Mouse (Mus musculus): Measurements from ENCODE around the gene Lmx1a. TPM values are rescaled to one million over a fixed set of nuclear protein-coding genes. Genes with fewer than 3 reads are reported as not detected.

Gene Lmx1a
- polyA plus RNA-seq, 1 experiment from 2014 or later, result 0.85 TPM

DNA sequence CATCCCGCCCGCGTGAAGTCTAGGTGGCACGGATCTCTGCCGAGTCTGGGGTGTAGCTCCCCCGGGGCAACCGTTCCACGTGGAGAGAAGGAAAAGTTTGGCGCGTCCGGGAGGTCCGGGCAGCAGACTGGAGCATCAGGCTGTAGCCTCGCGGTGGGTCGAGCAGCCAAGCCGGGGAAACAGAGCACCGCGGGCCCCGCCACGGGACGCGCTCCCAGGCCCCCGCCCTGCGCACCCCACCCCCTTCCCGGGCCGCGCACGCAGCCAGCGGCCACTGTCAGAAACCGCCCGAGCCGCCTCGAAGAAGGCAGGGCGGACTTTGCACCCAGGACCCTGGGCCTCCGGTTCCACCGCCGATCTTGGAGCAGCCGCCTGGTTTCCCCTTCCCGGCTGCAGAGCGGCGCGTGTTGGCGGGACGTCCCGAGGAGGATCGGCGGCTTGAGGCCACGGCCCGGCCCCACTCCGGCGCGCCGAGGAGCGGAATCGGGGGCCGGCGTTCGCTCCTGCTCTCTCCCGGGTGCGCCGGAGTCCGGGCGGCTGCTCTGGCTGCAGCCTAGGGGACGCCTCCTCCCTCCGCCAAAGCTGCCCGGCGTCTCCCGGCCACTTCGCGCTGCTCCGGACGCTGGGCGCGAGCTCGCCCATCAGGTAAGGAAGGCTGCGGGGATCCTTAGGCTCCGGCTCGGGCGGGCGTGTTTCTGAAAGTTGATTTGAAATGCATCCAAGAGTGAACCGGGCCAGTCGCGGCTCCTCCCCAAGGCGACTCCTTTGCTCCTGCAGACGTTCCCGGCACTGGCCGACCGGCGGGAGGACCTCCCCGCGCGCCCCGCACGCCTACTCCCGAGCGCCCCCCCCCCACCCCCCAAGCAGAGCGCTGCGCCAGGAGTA, 448 bp upstream of the Lmx1a start:
- under 1% methylated on average over 88 of the region's 98 CpGs for WGBS
- H3K9ac ChIP-seq, result peak overlapping the region; percentile 56
- H3K36me3 ChIP-seq, result no peaks in the 10 kb centered on the region
- ATAC-seq (ENCODE audit: low read depth), result peak; percentile 50
- H3K4me3 ChIP-seq, result peak overlapping the region; percentile 41
- peaks cover 84% of the 10 kb centered on the region for H3K27me3 ChIP-seq
- peak overlapping the region; percentile 69 for H3K4me2 ChIP-seq
- H3K9me3 ChIP-seq, result peaks cover 7% of the 10 kb centered on the region
- peaks cover 24% of the 10 kb centered on the region for H3K4me1 ChIP-seq (replicated peaks)
- no peak overlapping the region for H3K27ac ChIP-seq (replicated peaks)

- under 1% methylated on average over 36 of the region's 36 CpGs for WGBS
- ATAC-seq (ENCODE audit: low read depth), result peak; percentile 70
- H3K4me2 ChIP-seq, result peak overlapping the region; percentile 69
Measured at GRCm38 (mm10) chr1:167689262-167690137, 463 bp downstream of the Lmx1a start.

GRCm38 (mm10) chr1:167690138-167690710, 1.2 kb downstream of the Lmx1a start:
- 2% methylated on average over 17 of the region's 17 CpGs for WGBS
- Histone ChIP-seq H3K4me3 (no peak overlapping the region), H3K27ac (replicated peaks) (no peak overlapping the region), H3K9me3 (no peaks in the 10 kb centered on the region), H3K4me1 (replicated peaks) (peaks cover 24% of the 10 kb centered on the region), H3K9ac (no peak overlapping the region), H3K27me3 (peaks cover 95% of the 10 kb centered on the region), H3K4me2 (no peak overlapping the region), H3K36me3 (no peaks in the 10 kb centered on the region)
- ATAC-seq (ENCODE audit: low read depth), result no peak

More at GRCm38 (mm10) chr1:167689262-167690137, 463 bp downstream of the Lmx1a start:
- Histone ChIP-seq H3K27ac (replicated peaks) (no peak overlapping the region), H3K4me3 (peak overlapping the region; percentile 41), H3K9me3 (peaks cover 4% of the 10 kb centered on the region), H3K4me1 (replicated peaks) (peaks cover 24% of the 10 kb centered on the region), H3K9ac (peak overlapping the region; percentile 56; the same call in 1 of the 2 replicates), H3K36me3 (no peaks in the 10 kb centered on the region), H3K27me3 (peaks cover 92% of the 10 kb centered on the region)

- WGBS, result 2% methylated on average over 21 of the region's 21 CpGs
- ATAC-seq (ENCODE audit: low read depth), result no peak
- peaks cover 24% of the 10 kb centered on the region for H3K4me1 ChIP-seq (replicated peaks)
- H3K27ac ChIP-seq (replicated peaks), result no peak overlapping the region
- H3K4me2 ChIP-seq, result no peak overlapping the region
- no peak overlapping the region for H3K9ac ChIP-seq
- peaks cover 98% of the 10 kb centered on the region for H3K27me3 ChIP-seq
- no peak overlapping the region for H3K4me3 ChIP-seq
- H3K36me3 ChIP-seq, result no peaks in the 10 kb centered on the region
- H3K9me3 ChIP-seq, result no peaks in the 10 kb centered on the region
Measured at GRCm38 (mm10) chr1:167690716-167691550, 1.9 kb downstream of the Lmx1a start.

- Histone ChIP-seq H3K4me1 (replicated peaks) (peaks cover 24% of the 10 kb centered on the region), H3K27ac (replicated peaks) (no peak overlapping the region), H3K4me3 (no peak overlapping the region), H3K36me3 (no peaks in the 10 kb centered on the region), H3K9ac (no peak overlapping the region; the same call in 1 of the 2 replicates), H3K27me3 (peaks cover 98% of the 10 kb centered on the region), H3K9me3 (no peaks in the 10 kb centered on the region), H3K4me2 (peak overlapping the region; percentile 1)
- 1% methylated on average over 44 of the region's 44 CpGs for WGBS
- ATAC-seq (ENCODE audit: low read depth), result no peak
Measured at GRCm38 (mm10) chr1:167691911-167692682, 3.1 kb downstream of the Lmx1a start.

- no peaks in the 10 kb centered on the region for H3K36me3 ChIP-seq
- no peak overlapping the region for H3K4me3 ChIP-seq
- H3K27ac ChIP-seq (replicated peaks), result no peak overlapping the region
- 1% methylated on average over 7 of the region's 7 CpGs for WGBS
- peaks cover 24% of the 10 kb centered on the region for H3K4me1 ChIP-seq (replicated peaks)
- peaks cover 93% of the 10 kb centered on the region for H3K27me3 ChIP-seq
- no peak overlapping the region for H3K9ac ChIP-seq
- no peak overlapping the region for H3K4me2 ChIP-seq
- ATAC-seq (ENCODE audit: low read depth), result no peak
- no peaks in the 10 kb centered on the region for H3K9me3 ChIP-seq
Measured at GRCm38 (mm10) chr1:167692683-167693045, 3.6 kb downstream of the Lmx1a start.

- H3K4me2 ChIP-seq, result no peak overlapping the region
- no peak for ATAC-seq (ENCODE audit: low read depth)
- H3K27ac ChIP-seq (replicated peaks), result no peak overlapping the region
- 2% methylated on average over 9 of the region's 9 CpGs for WGBS
- no peak overlapping the region for H3K4me3 ChIP-seq
- peaks cover 93% of the 10 kb centered on the region for H3K27me3 ChIP-seq
- H3K9ac ChIP-seq, result no peak overlapping the region
- no peaks in the 10 kb centered on the region for H3K9me3 ChIP-seq
- no peaks in the 10 kb centered on the region for H3K36me3 ChIP-seq
- peaks cover 18% of the 10 kb centered on the region for H3K4me1 ChIP-seq (replicated peaks)
Measured at GRCm38 (mm10) chr1:167693499-167694240, 4.6 kb downstream of the Lmx1a start.

DNA sequence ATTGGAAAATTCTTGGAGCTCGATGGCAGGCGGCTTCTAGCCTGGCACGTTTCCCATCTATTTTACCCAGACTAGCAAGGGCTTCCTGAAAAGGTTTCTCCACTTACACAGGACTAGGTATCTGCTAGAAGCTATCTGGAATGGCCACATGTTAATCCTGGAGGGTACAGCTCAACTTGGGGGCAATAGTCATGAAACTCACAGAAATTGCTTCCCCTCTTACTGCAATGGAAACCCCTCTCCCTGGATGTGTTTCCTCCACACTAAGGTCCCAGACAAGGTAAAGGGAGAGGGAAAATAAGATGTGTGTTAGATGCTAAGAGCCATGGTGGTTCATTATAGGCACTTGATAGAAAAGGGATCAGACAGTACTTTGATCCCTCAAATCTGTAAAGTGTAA, 5.7 kb downstream of the Lmx1a start:
- ATAC-seq (ENCODE audit: low read depth), result no peak
- 23% methylated on average over 3 of the region's 3 CpGs for whole genome bisulfite sequencing

GRCm38 (mm10) chr1:167695910-167696459, 6.9 kb downstream of the Lmx1a start:
- H3K4me2 ChIP-seq, result no peak overlapping the region
- WGBS, result 37% methylated on average over 11 of the region's 11 CpGs
- H3K36me3 ChIP-seq, result no peaks in the 10 kb centered on the region
- H3K27ac ChIP-seq (replicated peaks), result no peak overlapping the region
- H3K9ac ChIP-seq, result no peak overlapping the region
- peaks cover 7% of the 10 kb centered on the region for H3K4me1 ChIP-seq (replicated peaks)
- no peak overlapping the region for H3K4me3 ChIP-seq
- no peak for ATAC-seq (ENCODE audit: low read depth)
- peaks cover 92% of the 10 kb centered on the region for H3K27me3 ChIP-seq
- H3K9me3 ChIP-seq, result no peaks in the 10 kb centered on the region

More for the DNA sequence above, 5.7 kb downstream of the Lmx1a start:
- Histone ChIP-seq H3K4me2 (no peak overlapping the region), H3K4me1 (replicated peaks) (peaks cover 9% of the 10 kb centered on the region), H3K4me3 (no peak overlapping the region), H3K9me3 (no peaks in the 10 kb centered on the region), H3K27me3 (peaks cover 93% of the 10 kb centered on the region), H3K36me3 (no peaks in the 10 kb centered on the region), H3K27ac (replicated peaks) (no peak overlapping the region), H3K9ac (no peak overlapping the region)

GRCm38 (mm10) chr1:167699706-167700105, 10.7 kb downstream of the Lmx1a start:
- H3K9ac ChIP-seq, result no peak overlapping the region
- H3K4me1 ChIP-seq (replicated peaks), result no peaks in the 10 kb centered on the region
- ATAC-seq (ENCODE audit: low read depth), result no peak
- H3K27ac ChIP-seq (replicated peaks), result no peak overlapping the region
- H3K4me3 ChIP-seq, result no peak overlapping the region
- peaks cover 56% of the 10 kb centered on the region for H3K27me3 ChIP-seq
- no peaks in the 10 kb centered on the region for H3K36me3 ChIP-seq
- 64% methylated on average over 6 of the region's 6 CpGs for WGBS
- no peaks in the 10 kb centered on the region for H3K9me3 ChIP-seq
- H3K4me2 ChIP-seq, result no peak overlapping the region

All from neural tube, embryonic 13.5 days (tissue).